Mouse (Mus musculus) midbrain, embryonic 16.5 days (tissue): Measurements from ENCODE around the gene Nmnat2. TPM values are rescaled to one million over a fixed set of nuclear protein-coding genes. Genes with fewer than 3 reads are reported as not detected.

Experiments used
- ATAC-seq: fragments of 200-750 bp; cut with Nextera tagmentation; 2 replicates; pipeline ENCODE4 v1.8.0; 2017; ENCODE audit warnings: moderate TSS enrichment
- H3K27ac ChIP-seq: fragments of 300-500 bp; sonication (generic); 2 replicates; pipeline ENCODE4 v1.5.1; 2014; ENCODE audit warnings: mild to moderate bottlenecking, low read length, mixed read lengths
- H3K27me3 ChIP-seq: fragments of 300-500 bp; sonication (generic); 2 replicates; pipeline ENCODE4 v1.6.1; 2014; ENCODE audit warnings: low read depth, low read length, mixed read lengths; ENCODE audit not compliant: control insufficient read depth, insufficient read depth
- H3K36me3 ChIP-seq: fragments of 300-500 bp; sonication (generic); 2 replicates; pipeline ENCODE4 v1.6.1; 2014; ENCODE audit warnings: mild to moderate bottlenecking, low read length, moderate library complexity, mixed read lengths; ENCODE audit not compliant: control insufficient read depth, insufficient read depth
- H3K4me1 ChIP-seq: fragments of 300-500 bp; sonication (generic); 2 replicates; pipeline ENCODE4 v1.6.1; 2014; ENCODE audit warnings: mild to moderate bottlenecking, low read length, mixed read lengths; ENCODE audit not compliant: control insufficient read depth, insufficient read depth
- H3K4me2 ChIP-seq: fragments of 300-500 bp; sonication (generic); 2 replicates; pipeline ENCODE4 v1.6.1; 2014; ENCODE audit warnings: mild to moderate bottlenecking, low read length, mixed read lengths
- H3K4me3 ChIP-seq: fragments of 300-500 bp; sonication (generic); 2 replicates; pipeline ENCODE4 v1.5.1; 2014; ENCODE audit warnings: low read depth, mild to moderate bottlenecking, low read length, moderate library complexity, mixed read lengths
- H3K9ac ChIP-seq: fragments of 300-500 bp; sonication (generic); 2 replicates; pipeline ENCODE4 v1.6.1; 2014; ENCODE audit warnings: low read depth, low read length, mixed read lengths
- H3K9me3 ChIP-seq: fragments of 300-500 bp; sonication (generic); replicated peaks from 2 replicates; pipeline ENCODE4 v1.6.1; 2014; ENCODE audit warnings: mild to moderate bottlenecking, low read length, mixed read lengths; ENCODE audit not compliant: control insufficient read depth, poor library complexity, severe bottlenecking
- WGBS: fragments of 180-500 bp; shearing (Covaris S2); extraction: QIAGEN DNeasy Blood & Tissue Kit; methylation state at CpG from one replicate; pipeline ENCODE4 v1.1.7; 2014; 5-methylcytosine and 5-hydroxymethylcytosine counted together
- polyA plus RNA-seq: library from polyadenylated mRNA; unstranded; fragments of >200 nt; fragmentation: Nextera tagmentation; extraction: Ambion mirVana; gene quantifications from 2 replicates; pipeline ENCODE4 v1.2.1, GENCODE M21; 2015

Nmnat2 gene
- polyA plus RNA-seq, 1 experiment from 2014 or later, result 92.9 TPM

DNA sequence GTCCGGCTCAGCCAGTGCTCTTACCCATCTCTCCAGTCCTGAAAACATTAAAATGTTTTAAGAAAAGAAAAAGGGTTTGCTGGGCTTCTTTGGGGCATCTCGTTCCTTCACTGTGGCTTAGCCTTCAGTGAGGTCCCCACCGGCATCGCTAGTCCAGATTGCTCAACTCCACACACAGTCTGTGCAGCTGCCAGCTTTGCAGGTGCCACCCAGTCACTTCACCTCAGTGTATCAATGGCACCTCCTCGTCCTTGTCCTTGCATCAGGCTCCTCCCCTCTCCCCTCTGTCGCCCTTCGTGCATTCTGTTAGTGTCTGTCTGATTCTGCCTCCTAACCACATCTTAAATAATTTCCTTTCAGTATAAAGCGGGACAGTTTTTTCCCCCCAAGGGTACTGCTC lies 45.2 kb downstream of the Nmnat2 start:
- no peak overlapping the region for H3K9ac ChIP-seq
- H3K27ac ChIP-seq, result no peak overlapping the region
- H3K27me3 ChIP-seq, result no peaks in the 10 kb centered on the region
- no peaks in the 10 kb centered on the region for H3K9me3 ChIP-seq
- H3K4me3 ChIP-seq, result no peak overlapping the region
- WGBS, result 72% methylated on average over 8 of the region's 8 CpGs
- ATAC-seq, result no peak
- H3K4me2 ChIP-seq, result no peak overlapping the region
- H3K36me3 ChIP-seq, result no peaks in the 10 kb centered on the region
- H3K4me1 ChIP-seq, result no peaks in the 10 kb centered on the region

DNA sequence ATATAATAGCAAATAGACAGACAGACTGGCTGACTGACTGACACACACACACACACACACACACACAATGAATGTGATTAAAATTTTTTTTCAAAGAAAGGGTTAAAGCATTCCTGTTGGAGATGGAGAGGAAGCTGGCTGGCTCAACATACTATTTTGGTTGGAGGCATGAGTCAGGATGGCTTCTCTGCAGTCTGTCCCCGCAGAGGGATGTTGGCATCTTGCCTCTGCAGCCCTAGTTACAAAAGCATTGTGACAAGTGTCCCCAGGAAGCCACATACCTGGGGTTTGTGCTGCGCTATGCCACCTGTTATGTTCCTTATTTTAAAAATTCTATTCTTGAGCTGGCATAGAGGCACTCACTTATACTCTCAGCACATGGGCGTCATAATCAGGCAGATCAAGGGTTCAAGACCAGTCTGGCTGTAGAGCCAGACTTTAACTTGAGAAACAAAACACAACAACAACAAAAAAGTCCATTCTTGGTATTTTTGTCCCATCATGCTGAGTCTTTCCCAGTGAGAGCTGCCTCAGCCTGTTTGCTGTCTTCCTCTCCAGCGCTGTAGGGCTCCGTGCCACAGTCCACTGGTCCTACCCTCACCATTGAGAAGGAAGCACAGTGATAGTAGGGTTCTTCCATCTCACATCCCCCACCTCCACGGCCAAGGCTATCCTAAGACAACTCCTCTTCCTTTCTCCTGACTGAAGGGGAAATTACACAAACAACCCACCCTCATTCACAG lies 45.9 kb downstream of the Nmnat2 start:
- WGBS, result 81% methylated on average over 6 of the region's 6 CpGs
- Histone ChIP-seq H3K4me1 (no peaks in the 10 kb centered on the region), H3K4me3 (no peak overlapping the region), H3K36me3 (no peaks in the 10 kb centered on the region), H3K27ac (no peak overlapping the region), H3K9ac (no peak overlapping the region), H3K4me2 (no peak overlapping the region), H3K9me3 (no peaks in the 10 kb centered on the region), H3K27me3 (no peaks in the 10 kb centered on the region)
- ATAC-seq, result no peak

DNA sequence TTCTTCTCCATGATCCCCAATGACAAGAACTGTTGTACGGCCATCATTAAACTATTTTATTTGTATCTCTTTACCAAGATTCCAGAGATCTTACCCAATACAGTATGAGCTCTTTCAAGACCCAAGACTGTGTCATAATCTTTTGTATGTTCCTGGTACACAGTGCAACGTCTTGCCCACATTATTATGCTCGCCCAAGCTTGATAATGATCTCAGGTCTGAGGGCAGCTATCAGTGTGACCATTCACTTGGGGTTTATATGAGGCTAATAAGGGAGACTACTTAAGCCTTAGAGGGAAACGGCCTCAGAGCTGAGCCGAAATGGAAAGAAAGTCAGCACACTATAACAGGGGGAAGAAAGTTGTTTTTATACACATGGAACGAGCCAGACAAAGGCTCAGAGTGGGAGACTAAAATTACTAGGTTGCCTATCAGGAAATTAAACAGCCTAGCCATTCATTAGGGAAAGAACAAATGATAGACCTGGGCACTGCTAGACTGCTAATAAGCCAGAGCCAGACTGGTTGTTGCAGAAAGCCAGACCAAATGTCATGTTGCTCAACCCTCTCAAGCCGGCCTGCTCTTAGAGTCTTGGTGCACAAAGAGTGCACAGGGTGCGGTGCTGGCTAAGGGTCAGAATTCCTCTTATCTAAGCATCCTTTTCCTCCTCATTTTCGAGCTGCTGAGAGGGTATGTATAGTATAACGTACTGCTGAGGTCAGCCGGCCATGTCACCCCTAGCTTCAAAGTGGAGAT lies 47.7 kb downstream of the Nmnat2 start:
- no peak overlapping the region for H3K9ac ChIP-seq
- ATAC-seq, result no peak
- no peaks in the 10 kb centered on the region for H3K4me1 ChIP-seq
- H3K27me3 ChIP-seq, result no peaks in the 10 kb centered on the region
- no peaks in the 10 kb centered on the region for H3K36me3 ChIP-seq
- H3K4me2 ChIP-seq, result no peak overlapping the region
- WGBS, result 82% methylated on average over 11 of the region's 11 CpGs
- H3K4me3 ChIP-seq, result no peak overlapping the region
- H3K9me3 ChIP-seq, result no peaks in the 10 kb centered on the region
- no peak overlapping the region for H3K27ac ChIP-seq

- ATAC-seq, result no peak
- H3K27ac ChIP-seq, result no peak overlapping the region
- H3K9ac ChIP-seq, result no peak overlapping the region
- H3K9me3 ChIP-seq, result no peaks in the 10 kb centered on the region
- no peaks in the 10 kb centered on the region for H3K27me3 ChIP-seq
- WGBS, result 72% methylated on average over 2 of the region's 2 CpGs
- H3K4me2 ChIP-seq, result no peak overlapping the region
- no peak overlapping the region for H3K4me3 ChIP-seq
- H3K4me1 ChIP-seq, result no peaks in the 10 kb centered on the region
- H3K36me3 ChIP-seq, result no peaks in the 10 kb centered on the region
Measured at GRCm38 (mm10) chr1:153004472-153004871, 49.7 kb downstream of the Nmnat2 start.

DNA sequence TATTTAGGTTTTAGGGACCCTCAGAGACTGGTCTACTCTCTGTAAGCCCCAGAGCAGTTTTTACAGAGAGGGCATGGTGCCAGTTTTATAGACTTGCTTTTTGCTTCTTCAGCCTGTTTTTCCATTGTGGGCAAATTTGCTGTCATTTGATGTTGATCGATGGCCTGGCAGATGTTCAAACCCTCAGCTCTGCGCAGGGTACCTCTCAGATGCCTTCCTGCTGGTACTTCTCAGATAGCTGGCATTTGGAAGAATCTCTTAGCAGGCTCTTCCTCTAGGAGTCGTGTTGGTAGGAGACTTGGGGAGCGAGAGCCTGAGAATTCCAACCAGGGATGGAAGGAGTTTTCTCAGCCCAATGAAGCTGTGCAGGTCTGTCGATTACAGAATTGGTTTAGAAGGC lies 51.3 kb downstream of the Nmnat2 start:
- Histone ChIP-seq H3K4me1 (no peaks in the 10 kb centered on the region; the same call in 1 of the 2 replicates), H3K9ac (no peak overlapping the region), H3K4me3 (no peak overlapping the region), H3K27me3 (no peaks in the 10 kb centered on the region), H3K36me3 (no peaks in the 10 kb centered on the region), H3K9me3 (no peaks in the 10 kb centered on the region), H3K27ac (no peak overlapping the region), H3K4me2 (no peak overlapping the region)
- ATAC-seq, result no peak
- WGBS, result 65% methylated on average over 5 of the region's 5 CpGs

GRCm38 (mm10) chr1:153006761-153007160 lies 52.0 kb downstream of the Nmnat2 start:
- ATAC-seq, result no peak
- 90% methylated on average over 4 of the region's 4 CpGs for WGBS
- no peak overlapping the region for H3K27ac ChIP-seq

GRCm38 (mm10) chr1:153007292-153007691 lies 52.5 kb downstream of the Nmnat2 start:
- Histone ChIP-seq H3K4me3 (no peak overlapping the region), H3K27ac (no peak overlapping the region), H3K4me2 (no peak overlapping the region), H3K36me3 (no peaks in the 10 kb centered on the region), H3K27me3 (no peaks in the 10 kb centered on the region), H3K9ac (no peak overlapping the region), H3K9me3 (no peaks in the 10 kb centered on the region), H3K4me1 (no peaks in the 10 kb centered on the region; the same call in 1 of the 2 replicates)
- ATAC-seq, result no peak
- 91% methylated on average over 5 of the region's 5 CpGs for WGBS

More at GRCm38 (mm10) chr1:153006761-153007160, 52.0 kb downstream of the Nmnat2 start:
- no peak overlapping the region for H3K4me2 ChIP-seq
- H3K27me3 ChIP-seq, result no peaks in the 10 kb centered on the region
- no peaks in the 10 kb centered on the region for H3K9me3 ChIP-seq
- no peaks in the 10 kb centered on the region; the same call in 1 of the 2 replicates for H3K4me1 ChIP-seq
- H3K4me3 ChIP-seq, result no peak overlapping the region
- H3K9ac ChIP-seq, result no peak overlapping the region
- no peaks in the 10 kb centered on the region for H3K36me3 ChIP-seq

- ATAC-seq, result no peak
Measured at GRCm38 (mm10) chr1:153007824-153008223, 53.0 kb downstream of the Nmnat2 start.

GRCm38 (mm10) chr1:153009338-153009737 lies 54.5 kb downstream of the Nmnat2 start:
- Histone ChIP-seq H3K27ac (no peak overlapping the region), H3K9ac (no peak overlapping the region), H3K36me3 (no peaks in the 10 kb centered on the region), H3K9me3 (no peaks in the 10 kb centered on the region), H3K4me3 (no peak overlapping the region), H3K4me1 (peaks cover 5% of the 10 kb centered on the region; the same call in 1 of the 2 replicates), H3K4me2 (no peak overlapping the region), H3K27me3 (no peaks in the 10 kb centered on the region)
- no peak for ATAC-seq
- 84% methylated on average over 9 of the region's 9 CpGs for WGBS

More at GRCm38 (mm10) chr1:153007824-153008223, 53.0 kb downstream of the Nmnat2 start:
- no peaks in the 10 kb centered on the region for H3K9me3 ChIP-seq
- H3K4me2 ChIP-seq, result no peak overlapping the region
- H3K27me3 ChIP-seq, result no peaks in the 10 kb centered on the region
- H3K4me1 ChIP-seq, result no peaks in the 10 kb centered on the region; the same call in 1 of the 2 replicates
- no peak overlapping the region for H3K4me3 ChIP-seq
- no peak overlapping the region for H3K27ac ChIP-seq
- H3K36me3 ChIP-seq, result no peaks in the 10 kb centered on the region
- no peak overlapping the region for H3K9ac ChIP-seq
- WGBS, result 89% methylated on average over 6 of the region's 6 CpGs
